9 mouse cellular contexts compared by ENCODE assay signal in genomic region chr15:91046506-91046905, GRCm38 (mm10). TPM values are rescaled to one million over a fixed set of nuclear protein-coding genes. Genes with fewer than 3 reads are reported as not detected.
DNase-seq lines count a peak whose midpoint lies in the region; ATAC-seq and TF ChIP-seq lines count a peak whose summit lies in the region.
"Had no signal": no experiment of that assay in that cellular context is flagged by ENCODE, and none has a peak within 500 bp of the region (broad histone marks: within the 10 kb centered on the region; RNA-seq: fewer than 3 reads in every experiment).

No protein-coding gene starts in this region.

- 66% methylated on average over 8 of the region's 8 CpGs for WGBS in limb, embryonic 11.5 days
- 72% methylated on average over 8 of the region's 8 CpGs for WGBS in limb, embryonic 10.5 days
- WGBS in hindbrain, embryonic 15.5 days, result 61% methylated on average over 8 of the region's 8 CpGs
- WGBS in lung, adult 2 months, result 43% methylated on average over 8 of the region's 8 CpGs
- WGBS in stomach, postnatal 0 days, result 46% methylated on average over 8 of the region's 8 CpGs

- H3K4me3 ChIP-seq in limb, embryonic 11.5 days (ENCODE audit: low read depth, low read length), result no peak overlapping the region
- H3K4me3 ChIP-seq in limb, embryonic 10.5 days, result no peak overlapping the region
- no peak overlapping the region for H3K4me3 ChIP-seq in hindbrain, embryonic 15.5 days
- no peak overlapping the region for H3K4me3 ChIP-seq in lung, adult 2 months (replicated peaks; ENCODE audit: extremely low read depth, low read depth, low read length)
- H3K4me3 ChIP-seq in stomach, postnatal 0 days (ENCODE audit: low read depth, low read length), result no peak overlapping the region
- H3K4me3 ChIP-seq: gastrocnemius, adult 2 months had no signal

- no peaks in the 10 kb centered on the region for H3K4me1 ChIP-seq in limb, embryonic 11.5 days (ENCODE audit: control insufficient read depth, insufficient read depth, low read length)
- H3K4me1 ChIP-seq in limb, embryonic 10.5 days, result peaks cover 11% of the 10 kb centered on the region; the same call in 1 of the 2 replicates
- H3K4me1 ChIP-seq in hindbrain, embryonic 15.5 days (replicated peaks), result peaks cover 31% of the 10 kb centered on the region
- H3K4me1 ChIP-seq in lung, adult 2 months (ENCODE audit: control insufficient read depth, insufficient read depth, low read length), result peaks cover 3% of the 10 kb centered on the region; the same call in 1 of the 2 replicates
- no peaks in the 10 kb centered on the region for H3K4me1 ChIP-seq in stomach, postnatal 0 days (replicated peaks; ENCODE audit: control insufficient read depth, insufficient read depth)

- H3K9ac ChIP-seq in limb, embryonic 11.5 days (ENCODE audit: low read length), result no peak overlapping the region
- H3K9ac ChIP-seq in hindbrain, embryonic 15.5 days, result no peak overlapping the region
- H3K9ac ChIP-seq in stomach, postnatal 0 days (ENCODE audit: low read length), result no peak overlapping the region

- TF ChIP-seq POLR2A in lung, adult 2 months (IDR thresholded peaks at IDR 0.05; ENCODE audit: borderline replicate concordance, extremely low read depth, low read depth, low read length), result no peak

- peak; percentile 28 for DNase-seq in limb, embryonic 11.5 days (ENCODE audit: low spot score)
- DNase-seq in limb, embryonic 10.5 days (ENCODE audit: low spot score), result no peak
- peak; percentile 31 for DNase-seq in lung, adult 2 months
- peak; percentile 75 for DNase-seq in stomach, postnatal 0 days (ENCODE audit: low spot score)
- DNase-seq in layer of hippocampus, adult 11-12 months (ENCODE audit: low spot score), result no peak
- DNase-seq in thymus, adult 18-20 months, result no peak
- DNase-seq: cerebellum, adult 9-11 months; gastrocnemius, adult 2 months had no signal

- no peak overlapping the region for H3K4me2 ChIP-seq in limb, embryonic 11.5 days (ENCODE audit: low read depth, severe bottlenecking)
- H3K4me2 ChIP-seq in hindbrain, embryonic 15.5 days, result peak overlapping the region; percentile 28
- no peak overlapping the region for H3K4me2 ChIP-seq in stomach, postnatal 0 days (replicated peaks; ENCODE audit: low read depth)

- H3K36me3 ChIP-seq in limb, embryonic 11.5 days (ENCODE audit: control insufficient read depth, insufficient read depth, low read length), result no peaks in the 10 kb centered on the region
- H3K36me3 ChIP-seq in limb, embryonic 10.5 days, result no peaks in the 10 kb centered on the region
- no peaks in the 10 kb centered on the region for H3K36me3 ChIP-seq in hindbrain, embryonic 15.5 days
- H3K36me3 ChIP-seq in stomach, postnatal 0 days (ENCODE audit: control insufficient read depth, insufficient read depth, low read length), result no peaks in the 10 kb centered on the region

- no peak overlapping the region for H3K27ac ChIP-seq in limb, embryonic 11.5 days (replicated peaks; ENCODE audit: low read depth, low read length)
- H3K27ac ChIP-seq in limb, embryonic 10.5 days, result no peak overlapping the region
- no peak overlapping the region for H3K27ac ChIP-seq in hindbrain, embryonic 15.5 days (replicated peaks)
- no peak overlapping the region for H3K27ac ChIP-seq in stomach, postnatal 0 days (replicated peaks)
- H3K27ac ChIP-seq: gastrocnemius, adult 2 months had no signal

- H3K27me3 ChIP-seq in limb, embryonic 11.5 days (ENCODE audit: control insufficient read depth, insufficient read depth, low read length), result no peaks in the 10 kb centered on the region
- H3K27me3 ChIP-seq in limb, embryonic 10.5 days (ENCODE audit: low read depth, poor library complexity, severe bottlenecking), result peaks cover 4% of the 10 kb centered on the region; the same call in 1 of the 2 replicates
- no peaks in the 10 kb centered on the region for H3K27me3 ChIP-seq in hindbrain, embryonic 15.5 days
- no peaks in the 10 kb centered on the region for H3K27me3 ChIP-seq in stomach, postnatal 0 days (ENCODE audit: control insufficient read depth, insufficient read depth, low read length)

- no peaks in the 10 kb centered on the region for H3K9me3 ChIP-seq in limb, embryonic 11.5 days (ENCODE audit: control insufficient read depth, low read length)
- no peaks in the 10 kb centered on the region for H3K9me3 ChIP-seq in limb, embryonic 10.5 days (replicated peaks)
- no peaks in the 10 kb centered on the region for H3K9me3 ChIP-seq in hindbrain, embryonic 15.5 days
- H3K9me3 ChIP-seq in stomach, postnatal 0 days (ENCODE audit: control insufficient read depth, low read length), result no peaks in the 10 kb centered on the region

- ATAC-seq in limb, embryonic 11.5 days (ENCODE audit: insufficient number of reproducible peaks, low FRiP score, low TSS enrichment, low read depth), result no peak
- ATAC-seq in hindbrain, embryonic 15.5 days (ENCODE audit: low FRiP score, low read depth), result no peak
- ATAC-seq in stomach, postnatal 0 days (ENCODE audit: low FRiP score, low TSS enrichment), result peak; percentile 75

- TF ChIP-seq EP300 in stomach, postnatal 0 days (optimal IDR thresholded peaks at IDR 0.05), result no peak

- no peak for TF ChIP-seq CTCF in lung, adult 2 months (IDR thresholded peaks at IDR 0.05; ENCODE audit: insufficient read depth, low read length)
- no peak for TF ChIP-seq CTCF in stomach, postnatal 0 days (IDR thresholded peaks at IDR 0.05; ENCODE audit: low read depth)

RNA-seq across cellular contexts. Expression of gene Kif21a, which starts 3.2 kb away (rescaled TPM):
- 5.0 TPM in 2 replicates for polyA plus RNA-seq in limb, embryonic 11.5 days (2014; fragmentation: Nextera tagmentation; extraction: Ambion mirVana)
- 2.1 and 3.1 TPM in 2 replicates for polyA plus RNA-seq in limb, embryonic 10.5 days (2016; fragmentation: Nextera tagmentation; extraction: Ambion mirVana)
- polyA plus RNA-seq in hindbrain, embryonic 15.5 days (2015; fragmentation: Nextera tagmentation; extraction: Ambion mirVana), result 42.8 and 47.5 TPM in 2 replicates
- polyA plus RNA-seq in lung, adult 2 months (2012; rRNA removed), result 5.8 and 8.4 TPM in 2 replicates
- 17.2 and 18.2 TPM in 2 replicates for polyA plus RNA-seq in stomach, postnatal 0 days (2015; fragmentation: Nextera tagmentation; extraction: Ambion mirVana)

Comparison
In these comparisons a context has a peak if more than half of its experiments do, and no peak if none do; other contexts are left out.
1. DNase-seq: peak in limb, embryonic 11.5 days (single experiment), lung, adult 2 months (single experiment) and stomach, postnatal 0 days (single experiment); none in limb, embryonic 10.5 days (single experiment), layer of hippocampus, adult 11-12 months (single experiment) and thymus, adult 18-20 months (0 of 2).